Mouse (Mus musculus) kidney, postnatal 25 days (tissue): ENCODE data around the gene Gcnt1.

Source experiments
- DNase-seq, 2 experiments: peaks; one replicate each; pipeline ENCODE4 v3.0.0; 2021; ENCODE audit warnings: mixed read lengths in 2 of 2

Gene Gcnt1

DNA sequence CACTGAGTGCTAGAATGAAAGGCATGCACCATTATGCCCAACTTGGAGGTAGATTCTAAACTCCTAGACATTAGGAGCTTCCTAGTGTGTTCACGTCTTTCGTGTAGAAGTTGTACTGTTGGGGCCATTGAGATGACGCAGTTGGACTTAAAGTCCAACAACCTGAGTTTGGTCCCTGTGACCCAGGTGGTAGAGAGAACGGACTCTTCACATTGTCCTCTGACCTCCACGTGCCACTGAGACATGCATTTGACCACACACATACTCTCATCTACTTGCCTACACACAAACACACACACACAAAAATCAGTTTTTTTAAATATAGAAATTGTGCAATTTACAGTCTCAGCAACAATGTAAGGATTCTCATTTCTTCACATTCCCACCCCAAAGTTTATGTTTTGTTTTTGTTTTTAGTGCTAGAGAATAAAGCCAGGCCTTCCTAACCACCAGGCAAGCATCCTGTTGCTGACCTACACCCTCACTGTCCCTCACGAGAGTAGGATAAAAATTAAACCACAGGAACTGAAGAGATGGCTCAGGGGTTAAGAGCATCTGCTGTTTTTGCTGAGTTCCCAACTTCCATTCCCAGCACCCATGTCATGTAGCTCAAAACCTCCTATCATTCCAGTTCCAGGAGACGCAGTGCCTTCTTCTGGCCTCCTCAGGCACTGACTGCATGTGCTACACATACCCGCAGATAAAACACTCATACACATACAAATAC lies 6.1 kb downstream of the Gcnt1 start:
- peak; percentile 33 to 57 for DNase-seq

DNA sequence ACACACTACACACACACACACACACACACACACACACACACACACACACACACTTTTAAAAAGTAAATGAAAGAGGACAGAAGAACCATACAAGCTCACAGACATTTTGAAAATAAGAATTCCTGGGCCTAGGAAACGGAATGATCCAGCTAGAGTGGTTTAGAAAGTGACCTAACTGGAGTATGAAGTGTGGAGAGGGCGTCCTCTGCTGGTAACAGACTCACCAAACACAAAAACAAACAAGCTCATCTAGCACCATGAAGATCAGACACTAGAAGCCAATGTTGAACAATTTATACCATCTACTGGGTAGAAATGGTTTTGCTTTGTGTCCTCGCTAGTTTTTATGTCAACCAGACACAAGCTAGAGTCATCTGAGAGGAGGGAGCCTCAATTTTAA lies 7.9 kb downstream of the Gcnt1 start:
- DNase-seq = peak in 1 of 2 experiments; percentile 61

DNA sequence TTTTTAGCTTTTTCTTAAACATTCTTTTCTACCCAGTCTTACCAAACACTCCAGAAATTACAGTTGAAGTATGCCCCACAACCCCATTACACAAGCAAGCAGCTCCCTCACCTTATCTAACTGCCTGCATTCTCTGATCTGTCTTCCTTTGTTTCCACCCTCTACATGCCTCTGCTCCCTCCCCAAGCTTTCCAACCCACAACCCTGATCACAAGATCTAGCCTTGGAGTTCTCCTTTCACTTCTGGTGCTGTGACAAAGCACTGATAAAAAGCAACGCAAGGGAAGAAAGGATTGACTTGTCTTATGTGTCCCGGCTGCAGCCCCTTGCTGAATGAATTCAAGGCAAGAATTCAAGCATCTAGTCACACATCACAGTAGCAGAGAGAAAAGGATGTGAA lies 11.5 kb downstream of the Gcnt1 start:
- no peak for DNase-seq

DNA sequence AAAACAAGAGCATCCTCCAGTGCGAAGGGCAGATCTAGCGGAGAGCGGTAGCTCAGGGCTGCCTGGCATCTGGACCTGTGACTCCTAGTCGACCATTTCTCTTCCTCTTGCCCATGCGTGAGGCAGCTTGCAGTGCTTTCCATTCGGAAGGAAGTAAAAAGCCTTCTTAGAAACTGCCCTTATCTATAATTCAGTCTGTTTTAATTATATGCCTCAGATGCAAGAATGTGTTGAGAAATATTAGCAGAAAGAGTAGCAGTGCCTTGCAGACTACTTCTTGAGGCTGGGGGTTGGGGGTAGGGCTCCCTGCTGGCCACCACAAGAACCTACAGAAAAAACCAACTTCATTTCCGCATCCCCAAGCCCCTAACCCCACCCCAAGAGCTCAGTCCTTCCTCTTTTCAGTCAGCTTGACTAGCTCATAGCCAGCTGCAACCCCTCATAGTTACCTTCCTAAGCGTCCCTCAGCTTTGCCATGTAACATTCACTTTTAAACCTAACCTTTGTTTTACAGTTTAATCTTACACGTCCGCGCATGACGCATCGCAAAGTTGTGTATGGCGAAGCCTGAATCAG lies 13.2 kb downstream of the Gcnt1 start:
- no peak for DNase-seq

DNA sequence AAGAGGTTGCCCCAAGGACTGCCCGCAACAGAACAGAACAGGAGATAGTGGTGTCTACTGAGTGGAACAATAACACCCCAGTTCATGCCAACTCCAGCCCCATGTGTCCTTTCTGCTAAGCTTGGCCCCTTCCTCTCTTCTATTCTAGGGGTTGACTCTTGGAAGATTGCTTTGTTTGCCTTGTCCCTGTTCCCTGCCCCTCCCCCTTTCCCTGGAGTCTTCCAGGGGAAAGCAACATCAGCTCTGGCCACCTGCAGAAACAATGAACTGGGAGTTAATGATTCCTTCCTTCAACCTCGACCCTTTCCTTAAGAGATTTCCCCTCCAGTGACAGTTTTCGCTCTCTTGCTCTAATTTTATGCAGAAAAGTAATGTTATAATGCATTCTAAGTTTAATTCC lies 15.3 kb downstream of the Gcnt1 start:
- DNase-seq = peak in 1 of 2 experiments; percentile 38

DNA sequence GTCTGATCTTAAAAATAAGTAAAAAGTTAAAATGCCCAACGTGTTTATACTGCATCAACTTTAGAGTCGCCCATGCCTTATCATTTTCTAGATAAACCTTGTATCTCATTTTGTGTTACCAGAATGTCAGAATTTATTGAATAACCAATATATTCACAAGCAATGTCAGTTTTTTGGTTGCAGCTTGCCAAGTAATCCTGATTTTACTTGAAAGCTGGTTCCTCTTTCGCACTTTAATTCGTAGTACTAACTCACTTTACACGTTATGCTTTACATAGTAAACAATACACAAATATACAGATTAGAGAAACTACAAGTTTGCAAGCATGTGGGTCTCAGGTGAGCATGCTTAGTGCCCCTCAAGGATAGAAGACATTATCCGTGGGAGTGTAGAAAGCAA lies 15.7 kb downstream of the Gcnt1 start:
- no peak for DNase-seq

DNA sequence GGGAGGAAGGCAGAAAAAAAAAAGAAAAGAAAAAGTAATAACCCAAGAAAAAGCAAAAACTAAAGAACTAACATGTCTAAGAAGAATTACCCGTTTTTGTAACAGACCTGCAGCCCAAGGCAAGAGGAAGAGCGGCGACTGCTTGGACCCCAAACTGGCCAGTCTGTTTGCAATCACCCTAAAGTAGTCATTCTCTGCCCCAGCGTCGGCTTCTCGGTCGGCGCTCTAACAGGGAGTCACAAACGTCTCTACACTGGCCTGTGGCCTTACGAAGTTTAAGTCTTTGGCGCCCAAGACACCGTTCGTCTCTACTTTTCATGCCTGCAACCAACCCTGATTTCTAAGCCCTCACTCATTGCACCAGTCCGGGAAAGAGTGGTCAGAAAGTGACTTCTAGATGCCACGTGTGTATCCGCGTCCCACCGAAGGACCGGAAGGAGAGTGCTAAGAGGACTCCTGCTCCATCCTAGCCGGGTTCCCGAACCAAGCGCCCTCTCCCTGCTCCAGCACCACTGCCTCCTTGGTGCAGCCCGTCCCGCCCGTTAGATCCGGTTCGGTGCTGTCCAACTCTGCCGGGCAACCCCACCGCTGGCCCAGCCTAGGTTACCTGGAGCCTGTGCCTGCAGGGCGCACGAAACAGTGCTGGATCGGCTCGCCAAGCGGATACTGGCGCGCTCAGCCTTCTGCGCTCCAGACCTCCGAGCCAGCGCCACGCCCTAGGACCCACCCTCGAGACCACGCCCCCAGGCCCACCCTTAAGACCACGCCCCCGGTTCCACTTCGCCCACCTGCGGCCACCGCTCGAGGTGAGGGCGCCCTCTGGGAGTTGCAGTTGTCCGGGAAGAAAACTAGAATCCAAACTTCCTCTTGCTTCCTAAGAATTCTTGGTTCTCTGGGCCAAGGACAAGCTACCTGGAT lies 16.4 kb downstream of the Gcnt1 start:
- DNase-seq = peak; percentile 85 to 90

DNA sequence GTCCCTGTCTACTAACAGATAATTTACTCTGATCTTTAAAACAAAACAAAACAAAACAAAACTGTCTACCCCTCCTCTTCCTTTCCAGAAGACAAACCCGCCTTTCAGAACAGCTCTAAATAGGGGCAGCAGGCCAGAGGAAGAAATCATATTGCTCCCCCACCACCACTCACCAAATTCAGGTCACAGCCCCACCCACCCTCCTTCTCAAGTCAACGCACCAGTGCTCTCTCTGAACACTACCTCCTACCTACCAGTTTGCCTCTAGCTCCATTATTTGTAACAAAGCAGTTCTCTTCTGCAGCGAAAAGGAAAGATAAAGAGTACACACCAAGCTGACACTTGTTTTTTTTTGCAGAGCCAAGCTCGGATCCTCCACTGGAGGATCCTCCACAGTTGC lies 17.3 kb downstream of the Gcnt1 start:
- no peak for DNase-seq

DNA sequence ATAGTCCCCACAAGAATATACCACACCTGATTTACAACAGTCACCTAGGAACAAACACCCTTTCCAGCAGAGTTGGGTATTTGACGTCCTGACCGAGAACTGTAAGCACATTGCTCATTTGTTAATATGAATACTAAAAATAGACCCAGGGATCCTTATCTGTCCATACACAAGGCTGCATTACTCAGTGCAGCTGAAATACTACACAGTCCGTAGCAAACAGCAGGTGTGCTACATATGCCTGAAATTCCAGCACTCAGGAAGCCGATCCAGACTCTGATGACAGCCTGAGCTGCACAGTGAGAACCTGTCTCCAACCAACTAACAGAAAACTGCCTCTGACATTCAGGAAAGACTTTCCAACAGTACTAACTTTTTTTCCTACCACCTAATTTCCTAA lies 17.8 kb downstream of the Gcnt1 start:
- no peak for DNase-seq

DNA sequence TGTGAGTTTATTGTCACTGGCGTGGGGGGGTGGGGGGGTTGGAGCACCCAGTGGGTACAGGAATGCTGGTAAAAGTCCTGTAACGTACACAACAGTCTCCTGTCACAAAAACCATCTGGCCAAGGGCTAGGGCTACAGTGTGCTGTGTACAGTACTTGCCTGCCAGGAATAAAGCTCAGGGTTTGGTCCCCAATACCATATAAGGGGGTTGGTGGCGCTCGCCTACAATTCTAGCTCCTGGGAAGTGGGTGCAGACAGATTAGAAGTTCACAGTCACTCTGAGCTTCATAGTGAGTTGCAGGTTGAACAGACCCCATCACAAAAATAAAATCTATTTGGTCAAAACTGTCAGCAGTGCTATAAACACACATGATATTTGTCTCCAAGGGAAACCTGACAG lies 18.3 kb downstream of the Gcnt1 start:
- no peak for DNase-seq

DNA sequence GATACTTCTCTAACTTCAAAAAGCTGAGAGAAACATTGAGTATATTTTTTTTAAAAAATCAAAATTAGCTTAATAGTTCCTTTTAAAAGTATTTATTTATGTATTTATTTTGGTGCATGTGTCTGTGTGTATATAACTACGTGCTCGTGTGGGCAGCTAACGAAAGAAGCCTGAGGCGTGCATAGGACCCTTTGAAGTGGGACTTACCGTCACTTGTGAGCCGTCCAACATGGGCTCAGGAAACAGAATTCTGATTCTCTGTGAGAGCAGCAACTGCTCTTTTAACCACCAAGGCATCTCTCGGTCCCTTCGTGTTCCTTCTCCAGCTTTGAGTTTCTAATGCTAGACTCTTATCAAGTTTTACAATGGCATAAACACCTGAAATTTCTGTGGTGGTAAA lies 18.9 kb downstream of the Gcnt1 start:
- no peak for DNase-seq

DNA sequence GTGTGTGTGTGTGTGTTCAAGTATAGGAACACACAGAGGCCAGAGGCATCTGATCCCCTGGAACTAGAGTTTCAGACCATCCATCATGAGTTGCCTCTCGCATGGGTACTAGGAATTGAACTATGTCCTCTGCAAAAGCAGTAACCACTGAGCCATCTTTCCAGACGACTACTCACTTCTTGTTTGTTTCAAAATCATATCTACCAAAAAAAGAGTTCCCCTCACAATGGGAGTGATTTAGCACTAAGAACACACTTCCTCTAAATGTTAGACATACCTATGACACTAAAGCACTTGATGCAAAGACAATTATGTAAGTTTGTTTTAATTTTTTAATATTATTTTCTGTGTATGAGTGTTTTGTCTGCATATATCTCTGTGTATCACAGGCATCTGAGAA lies 24.8 kb downstream of the Gcnt1 start:
- no peak for DNase-seq

DNA sequence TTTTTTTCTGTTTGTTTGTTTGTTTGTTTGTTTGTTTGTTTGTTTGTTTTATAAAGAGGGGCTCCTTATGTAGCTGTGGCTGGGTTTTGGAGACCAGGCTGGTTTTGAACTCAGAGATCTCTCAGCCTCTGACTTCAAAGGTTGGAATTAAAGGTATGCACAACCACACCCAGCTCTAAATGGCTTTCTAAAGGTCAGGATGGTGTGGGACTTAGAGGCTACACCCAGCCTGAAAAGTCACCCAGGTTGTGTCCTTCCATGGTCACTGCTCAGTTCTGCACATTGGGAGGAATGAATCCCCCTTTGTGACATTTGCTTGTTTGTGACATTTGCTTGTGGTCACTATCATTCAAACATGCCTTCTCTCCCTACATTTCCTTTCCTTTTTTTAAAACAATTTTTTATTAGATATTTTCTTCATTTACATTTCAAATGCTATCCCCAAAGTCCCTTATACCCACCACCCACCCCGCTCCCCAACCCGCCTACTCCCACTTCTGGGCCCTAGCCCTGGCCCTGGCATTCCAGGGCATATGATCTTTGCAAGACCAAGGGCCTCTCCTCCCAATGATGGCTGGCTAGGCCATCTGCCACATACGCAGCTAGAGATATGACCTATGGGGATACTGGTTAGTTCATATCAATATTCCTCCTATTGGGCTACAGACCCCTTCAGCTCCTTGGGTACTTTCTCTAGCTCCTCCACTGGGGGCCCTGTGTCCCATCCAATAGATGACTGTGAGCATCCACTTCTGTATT lies 25.7 kb downstream of the Gcnt1 start:
- DNase-seq = no peak

DNA sequence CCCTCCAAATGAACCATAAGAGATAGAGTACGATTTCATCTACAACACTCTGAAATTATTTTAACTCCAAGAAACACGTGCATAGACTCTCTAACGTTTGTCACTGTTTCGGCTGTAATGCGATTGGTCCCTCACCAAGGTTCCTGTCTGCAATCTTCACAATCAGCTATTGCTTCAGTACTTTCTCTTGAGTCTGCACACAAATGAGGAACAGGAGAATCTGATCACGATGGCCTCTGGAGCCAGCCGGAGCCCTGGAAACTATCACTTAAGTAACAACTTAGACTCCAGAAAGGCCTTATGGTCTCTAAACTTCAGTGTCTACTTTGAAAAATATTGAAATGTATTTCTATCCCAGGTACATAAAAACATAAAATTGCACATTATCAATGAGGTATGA lies 27.8 kb downstream of the Gcnt1 start:
- DNase-seq = no peak

DNA sequence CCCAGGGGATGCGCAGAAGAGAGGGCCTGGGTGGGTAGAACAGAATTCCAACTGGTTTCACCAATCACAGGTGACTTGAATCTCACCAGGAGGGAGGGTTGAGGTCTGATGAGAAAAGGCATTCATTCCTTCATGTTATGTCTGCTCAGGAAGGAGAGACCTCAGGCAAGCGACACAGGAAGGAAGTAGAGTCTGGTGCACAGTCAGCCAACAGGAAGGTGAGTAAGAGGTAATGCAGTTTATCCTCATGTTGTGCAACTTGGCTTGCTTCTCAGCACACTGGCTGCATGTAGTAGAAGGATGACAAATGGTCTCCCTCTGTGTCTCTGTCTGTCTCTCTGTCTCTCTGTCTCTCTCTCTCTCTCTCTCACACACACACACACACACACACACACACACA lies 33.1 kb downstream of the Gcnt1 start:
- no peak for DNase-seq

DNA sequence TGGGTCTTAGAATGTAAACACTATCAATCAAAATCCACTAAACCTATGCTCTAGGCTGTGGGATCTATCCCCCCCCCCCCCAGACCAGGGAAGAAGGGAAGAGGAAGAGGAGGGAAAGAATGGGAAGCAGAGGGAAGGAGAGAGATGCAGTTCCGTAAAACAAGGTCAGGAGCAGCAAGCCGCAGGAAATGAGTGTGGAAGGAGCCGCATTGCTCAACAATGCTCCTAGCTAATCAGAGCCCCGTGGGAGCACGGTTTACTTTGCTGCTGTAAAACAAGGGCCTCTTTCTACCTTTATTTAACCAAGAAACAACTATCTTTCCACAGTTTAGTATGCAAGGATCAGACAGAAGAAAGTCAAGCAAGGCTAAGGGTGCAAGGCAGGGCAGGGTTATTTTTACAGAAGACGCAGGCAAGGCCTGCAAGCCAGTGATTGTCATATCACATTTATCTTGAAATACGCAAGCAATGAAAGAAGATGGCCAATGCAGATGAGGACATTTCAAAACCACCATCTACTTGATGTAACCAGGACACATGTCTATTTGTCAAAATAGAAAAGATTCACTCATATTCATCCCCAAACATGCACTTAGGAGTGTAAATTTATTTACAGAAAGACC lies 35.5 kb downstream of the Gcnt1 start:
- DNase-seq = no peak

DNA sequence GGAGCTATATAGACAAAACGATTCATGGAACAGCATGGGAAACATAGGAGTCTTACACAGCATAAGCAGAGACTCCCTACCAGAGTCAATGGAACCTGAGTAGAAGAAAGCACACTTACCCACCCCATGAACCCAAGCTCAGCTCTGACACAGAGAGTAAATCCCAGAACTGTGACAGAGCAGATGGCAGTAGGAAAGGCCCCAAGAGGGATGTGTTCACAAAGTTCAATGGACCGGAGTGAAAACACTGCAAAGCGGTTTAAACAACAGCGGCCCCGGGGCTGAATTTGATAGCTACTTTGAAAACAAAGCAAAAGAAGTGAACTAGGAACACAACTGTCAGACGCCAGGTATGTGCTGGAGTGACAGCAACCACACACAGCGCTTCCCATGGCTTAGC lies 36.0 kb downstream of the Gcnt1 start:
- no peak for DNase-seq

DNA sequence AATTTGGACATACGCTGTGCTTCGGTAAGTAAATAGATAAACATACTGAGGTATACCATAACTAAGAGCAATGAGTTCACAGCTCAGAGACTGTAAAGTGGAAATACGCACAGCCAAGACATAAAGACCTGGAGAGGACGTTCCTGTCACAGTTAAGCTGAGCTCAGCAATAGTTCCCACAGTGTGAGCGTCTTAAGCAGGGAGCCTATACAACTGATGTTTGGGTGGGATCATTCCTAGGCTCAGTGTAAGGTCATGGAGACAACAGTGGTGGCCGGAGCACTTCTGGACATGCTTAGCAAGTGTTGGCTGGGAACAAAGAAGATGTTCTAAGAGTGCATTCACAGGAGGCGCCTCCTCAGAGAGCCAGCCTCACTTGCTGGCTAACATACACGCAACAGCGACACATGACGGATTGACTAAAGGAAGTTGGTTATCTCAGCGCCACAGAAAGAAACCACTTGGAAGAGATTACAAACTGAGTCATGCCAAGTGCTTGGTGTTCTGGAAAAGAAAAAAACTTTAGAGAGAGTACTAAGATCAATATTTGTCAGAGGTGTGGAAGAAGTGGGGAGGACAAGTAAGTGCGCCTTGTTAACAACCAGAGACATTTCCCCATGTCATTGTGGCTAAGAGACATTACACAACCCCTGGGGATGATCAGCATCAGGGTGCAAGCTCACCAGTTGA lies 37.9 kb downstream of the Gcnt1 start:
- no peak for DNase-seq

DNA sequence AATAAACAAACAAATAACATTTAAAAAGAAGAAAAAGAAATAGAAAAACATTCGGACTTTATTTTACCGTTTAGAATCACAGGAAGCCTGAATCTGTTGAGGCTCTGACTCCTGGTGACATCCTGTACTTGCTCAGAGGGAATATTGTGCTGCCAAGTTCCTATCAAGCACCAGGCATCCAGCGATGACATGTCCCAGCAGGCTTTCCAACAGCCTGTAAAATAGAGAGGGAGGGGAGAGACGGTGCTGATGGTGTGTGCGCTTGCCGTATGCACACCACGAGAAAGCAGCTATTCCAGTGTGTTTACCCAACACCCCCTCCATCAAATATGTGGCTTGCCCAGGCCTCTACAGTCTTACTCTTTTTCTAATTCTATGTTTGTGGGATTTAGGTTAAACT lies 39.6 kb downstream of the Gcnt1 start:
- no peak for DNase-seq

DNA sequence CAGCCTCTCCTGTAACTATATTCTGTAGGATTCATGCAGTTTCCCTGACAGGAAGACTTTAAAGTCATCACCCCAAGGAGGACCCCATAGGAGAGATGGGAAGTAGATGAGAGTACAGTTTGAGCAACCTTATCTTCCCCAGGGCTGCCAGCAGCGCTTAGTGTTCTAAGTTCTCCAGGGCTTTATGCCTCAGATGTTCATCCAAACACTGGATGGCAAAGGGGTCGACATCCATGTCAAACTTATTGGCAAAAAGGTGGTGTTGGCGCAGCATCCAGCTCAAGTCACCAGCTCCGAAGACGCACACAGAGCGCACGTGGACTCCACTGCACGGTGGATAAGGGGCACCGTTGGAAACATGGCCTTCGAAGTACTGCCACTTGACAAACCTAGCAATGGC lies 43.7 kb downstream of the Gcnt1 start:
- DNase-seq = no peak

DNA sequence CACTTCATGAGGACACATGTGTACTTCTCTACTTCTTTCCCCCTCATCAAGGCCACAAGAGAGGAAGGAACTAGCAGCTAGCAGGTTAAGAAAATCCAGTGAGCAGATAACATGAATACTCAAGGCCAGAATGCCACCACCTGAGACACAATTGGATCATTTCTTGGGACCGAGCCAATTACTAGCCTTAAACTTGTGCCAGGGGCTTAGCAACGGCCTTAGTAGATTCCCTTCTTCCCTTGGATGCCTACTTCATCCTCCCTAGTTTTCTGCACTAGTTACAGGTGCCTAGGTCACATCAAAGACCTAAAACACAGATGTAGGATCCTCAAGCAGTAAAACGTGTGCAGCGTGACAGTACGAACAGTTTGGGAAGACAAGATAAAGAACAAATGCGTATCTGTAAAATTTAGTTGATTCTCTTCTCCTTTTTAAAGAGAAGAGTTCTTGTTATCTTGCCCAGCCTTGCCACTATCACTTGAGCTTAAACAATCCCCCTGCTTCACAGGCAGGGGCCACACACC lies 44.7 kb downstream of the Gcnt1 start:
- no peak for DNase-seq
